In the genomic region with DNA sequence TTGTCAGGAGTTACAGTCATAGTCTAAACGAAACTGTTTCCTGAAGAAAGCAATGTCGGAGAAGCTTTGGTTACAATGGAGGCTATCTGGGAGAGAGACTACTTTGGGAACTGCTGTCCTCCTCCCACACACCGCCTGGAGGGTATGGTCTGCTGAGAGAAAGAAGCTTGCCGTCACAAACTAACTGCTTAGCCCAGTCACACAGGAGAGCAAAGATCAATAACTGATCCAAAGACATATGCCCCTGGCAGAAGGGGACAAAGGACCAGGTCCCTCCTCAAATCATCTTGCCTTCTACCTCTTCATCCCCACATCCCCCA, we compare ENCODE assay signal across 16 mouse cellular contexts.
"Had no signal": no experiment of that assay in that cellular context is flagged by ENCODE, and none has a peak within 500 bp of the region (broad histone marks: within the 10 kb centered on the region; RNA-seq: fewer than 3 reads in every experiment).

No protein-coding gene starts in this region.

- H3K27me3 ChIP-seq: liver, embryonic 13.5 days; neural tube, embryonic 12.5 days; neural tube, embryonic 15.5 days had no signal

- H3K4me3 ChIP-seq: liver, embryonic 13.5 days; neural tube, embryonic 12.5 days; neural tube, embryonic 15.5 days had no signal

- H3K27ac ChIP-seq: kidney, postnatal 0 days; liver, embryonic 13.5 days; neural tube, embryonic 12.5 days; neural tube, embryonic 15.5 days; stomach, postnatal 0 days had no signal

- ATAC-seq: intestine, embryonic 16.5 days had no signal

- DNase-seq: kidney, adult 18-20 months; kidney, postnatal 25 days; liver, embryonic 13.5 days; lung, adult 2 months; lung, postnatal 14 days; lung, postnatal 4 days; midbrain, embryonic 14.5 days; right cerebral cortex, adult 18-20 months; thymus, adult 2 months; thymus, postnatal 14 days; thymus, postnatal 4 days had no signal

- H3K9me3 ChIP-seq: liver, embryonic 13.5 days; neural tube, embryonic 12.5 days; neural tube, embryonic 15.5 days had no signal

- H3K36me3 ChIP-seq: liver, embryonic 13.5 days had no signal
